Mouse (Mus musculus) liver, embryonic 14.5 days (tissue): ENCODE results near the gene Gys2.

ENCODE experiments used
- CTCF ChIP-seq: IDR thresholded peaks from 2 replicates; pipeline ENCODE4 v1.5.1; 2016; ENCODE audit warnings: antibody characterized with exemption, low read depth, control low read depth
- EP300 ChIP-seq: IDR thresholded peaks from 2 replicates; pipeline ENCODE4 v1.6.1; 2016; ENCODE audit warnings: antibody characterized with exemption, low read depth

- TF ChIP-seq CTCF (no peak), EP300 (no peak)
These were observed 29.7 kb upstream of the Gys2 start for GRCm38 (mm10) chr6:142502519-142503125.
